Mouse (Mus musculus): ENCODE results near the gene Fcgr4. TPM values are rescaled to one million over a fixed set of nuclear protein-coding genes. Genes with fewer than 3 reads are reported as not detected.
"Not testable (repeated sequence)": the region's sequence is repeated elsewhere in the genome, so short reads cannot be mapped to it uniquely, and the experiment has no call there.

Gene Fcgr4
- polyA plus RNA-seq, 1 experiment: 7.6 TPM

- H3K4me1 ChIP-seq (ENCODE audit: control insufficient read depth, insufficient read depth, insufficient read length): peaks cover 8% of the 10 kb centered on the region
- peaks cover 2% of the 10 kb centered on the region for H3K27me3 ChIP-seq (ENCODE audit: control insufficient read depth, insufficient read depth, low read length)
- DNase-seq (ENCODE audit: low read depth in 1 of 2, low spot score in 2 of 2): no peak
- 50% methylated on average over 10 of the region's 10 CpGs for WGBS
- peak overlapping the region; percentile 59; the same call in 1 of the 2 replicates for H3K27ac ChIP-seq (ENCODE audit: insufficient read depth, low read length)
- TF ChIP-seq CTCF (IDR thresholded peaks at IDR 0.05; ENCODE audit: extremely low read depth, insufficient read depth, insufficient read length, insufficient replicate concordance) (no peak), POLR2A (IDR thresholded peaks at IDR 0.05; ENCODE audit: low read depth, low read length) (no peak)
- H3K36me3 ChIP-seq (ENCODE audit: control insufficient read depth, insufficient read depth, low read length): no peaks in the 10 kb centered on the region
- H3K4me3 ChIP-seq (ENCODE audit: extremely low read depth, insufficient read depth, insufficient read length): no peak overlapping the region
Observed at GRCm38 (mm10) chr1:171060392-171060791, 41.7 kb downstream of the Fcgr4 start.

GRCm38 (mm10) chr1:171061566-171061965 lies 42.8 kb downstream of the Fcgr4 start:
- DNase-seq (ENCODE audit: low read depth in 1 of 2, low spot score in 2 of 2): no peak
- no peak overlapping the region for H3K27ac ChIP-seq (ENCODE audit: insufficient read depth, low read length)
- H3K27me3 ChIP-seq (ENCODE audit: control insufficient read depth, insufficient read depth, low read length): peaks cover 4% of the 10 kb centered on the region
- H3K4me1 ChIP-seq (ENCODE audit: control insufficient read depth, insufficient read depth, insufficient read length): peaks cover 10% of the 10 kb centered on the region
- H3K4me3 ChIP-seq (ENCODE audit: extremely low read depth, insufficient read depth, insufficient read length): no peak overlapping the region
- WGBS: 90% methylated on average over 3 of the region's 3 CpGs
- no peaks in the 10 kb centered on the region for H3K36me3 ChIP-seq (ENCODE audit: control insufficient read depth, insufficient read depth, low read length)
- no peak for TF ChIP-seq POLR2A (IDR thresholded peaks at IDR 0.05; ENCODE audit: low read depth, low read length)
- TF ChIP-seq CTCF (IDR thresholded peaks at IDR 0.05; ENCODE audit: extremely low read depth, insufficient read depth, insufficient read length, insufficient replicate concordance): no peak

DNA sequence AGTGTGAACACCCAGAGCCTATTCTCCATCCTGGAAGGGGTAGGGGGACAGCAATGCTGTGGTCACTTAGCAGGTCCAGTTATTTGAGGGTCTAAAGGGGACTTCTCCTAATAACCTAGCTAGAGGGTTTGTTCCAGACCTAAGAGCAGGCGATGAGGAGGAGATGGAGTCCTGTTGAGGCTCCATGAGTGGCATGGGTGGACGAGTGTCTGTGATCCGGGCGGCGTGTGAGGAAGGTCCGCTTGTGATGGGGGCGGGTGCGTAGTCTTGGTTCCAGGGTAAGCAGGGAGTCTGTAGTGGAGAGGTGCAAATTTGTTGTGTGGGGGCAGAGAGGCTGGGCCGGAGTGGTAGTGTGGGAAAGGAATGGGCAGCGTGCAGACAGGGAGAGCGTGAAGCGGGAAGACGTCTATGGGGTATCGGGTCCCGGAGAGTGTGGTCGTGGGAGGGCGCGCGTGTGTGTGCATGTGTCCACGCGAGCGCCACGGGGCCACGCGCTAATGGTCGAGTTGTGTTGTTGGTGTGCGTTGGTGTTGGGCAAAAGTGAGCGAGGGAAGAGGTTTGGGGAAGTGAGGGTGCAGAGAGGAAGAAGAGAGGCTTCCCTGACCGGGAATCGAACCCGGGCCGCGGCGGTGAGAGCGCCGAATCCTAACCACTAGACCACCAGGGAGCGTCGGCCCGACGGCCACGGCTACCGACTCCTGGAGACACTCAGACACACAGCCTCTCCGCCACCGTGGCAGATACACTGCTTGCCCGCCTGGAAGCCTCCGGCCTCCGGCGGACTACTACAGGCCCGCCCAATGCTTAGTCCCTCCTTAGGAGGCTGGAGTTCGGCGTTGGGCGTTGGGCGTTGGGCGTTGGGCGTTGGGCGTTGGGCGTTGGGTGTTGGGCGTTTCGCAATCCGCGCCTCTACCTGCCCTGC lies 45.1 kb downstream of the Fcgr4 start:
- WGBS: 18% methylated on average over 43 of the region's 61 CpGs
- H3K27ac ChIP-seq (ENCODE audit: insufficient read depth, low read length); H3K36me3 ChIP-seq (ENCODE audit: control insufficient read depth, insufficient read depth, low read length); H3K4me1 ChIP-seq (ENCODE audit: control insufficient read depth, insufficient read depth, insufficient read length); H3K27me3 ChIP-seq (ENCODE audit: control insufficient read depth, insufficient read depth, low read length): not testable (repeated sequence)
- peak in 1 of 2 experiments; percentile 38 for DNase-seq (ENCODE audit: low read depth in 1 of 2, low spot score in 2 of 2)
- peak overlapping the region; percentile 31 for H3K4me3 ChIP-seq (ENCODE audit: extremely low read depth, insufficient read depth, insufficient read length)

DNA sequence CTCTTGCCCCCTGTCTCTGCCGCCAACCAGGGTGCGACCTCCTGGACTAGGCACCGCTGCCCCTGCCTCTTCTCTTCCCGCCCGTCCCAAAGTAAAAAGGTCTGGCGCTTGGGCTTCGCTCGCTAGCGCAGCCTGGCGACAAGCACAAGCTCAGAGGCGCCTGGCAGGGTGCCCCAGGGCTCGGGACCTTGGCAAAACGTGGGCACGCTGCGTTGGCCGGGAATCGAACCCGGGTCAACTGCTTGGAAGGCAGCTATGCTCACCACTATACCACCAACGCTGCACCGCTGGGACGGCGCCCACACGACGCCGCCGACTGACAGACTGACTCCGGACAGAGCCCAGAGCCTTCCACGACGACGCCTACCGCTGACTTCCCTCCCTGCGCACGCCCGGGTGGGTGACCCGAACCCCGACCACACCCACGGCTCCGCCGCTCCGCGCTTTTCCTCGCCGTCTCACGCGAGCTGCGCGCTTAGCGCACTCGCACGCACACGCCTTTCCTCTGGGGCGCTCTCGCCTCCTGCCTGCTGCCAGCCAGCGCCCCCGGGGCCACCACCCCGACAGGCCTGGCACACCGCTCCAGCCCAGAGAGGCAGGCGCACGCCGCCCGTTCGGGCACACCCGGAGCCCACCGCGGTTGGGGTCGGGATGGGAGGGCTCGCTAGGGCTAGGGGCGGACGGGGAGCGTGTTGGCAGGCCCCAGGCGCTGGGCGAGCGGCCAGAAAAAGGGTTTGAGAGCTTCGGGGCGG lies 45.9 kb downstream of the Fcgr4 start, which contains the start of gene Fcgr3:
Gene Fcgr3 (minus strand): TSS at position 445 of the 752 bp plus-strand sequence.
- peak in 1 of 2 experiments; percentile 56 for DNase-seq (ENCODE audit: low read depth in 1 of 2, low spot score in 2 of 2)
- 3% methylated on average over 43 of the region's 75 CpGs for WGBS
- H3K4me3 ChIP-seq (ENCODE audit: extremely low read depth, insufficient read depth, insufficient read length): peak within 1 kb of the TSS; percentile 47

GRCm38 (mm10) chr1:171065243-171065587 lies 46.5 kb downstream of the Fcgr4 start:
- not testable (repeated sequence) for H3K36me3 ChIP-seq (ENCODE audit: control insufficient read depth, insufficient read depth, low read length); H3K27me3 ChIP-seq (ENCODE audit: control insufficient read depth, insufficient read depth, low read length); H3K4me1 ChIP-seq (ENCODE audit: control insufficient read depth, insufficient read depth, insufficient read length); H3K27ac ChIP-seq (ENCODE audit: insufficient read depth, low read length); H3K4me3 ChIP-seq (ENCODE audit: extremely low read depth, insufficient read depth, insufficient read length)
- peak in 1 of 2 experiments; percentile 23 for DNase-seq (ENCODE audit: low read depth in 1 of 2, low spot score in 2 of 2)
- WGBS: 3% methylated on average over 24 of the region's 35 CpGs

More for the DNA sequence above, 45.9 kb downstream of the Fcgr4 start, which contains the start of gene Fcgr3:
- not testable (repeated sequence) for H3K36me3 ChIP-seq (ENCODE audit: control insufficient read depth, insufficient read depth, low read length); H3K4me1 ChIP-seq (ENCODE audit: control insufficient read depth, insufficient read depth, insufficient read length); H3K27me3 ChIP-seq (ENCODE audit: control insufficient read depth, insufficient read depth, low read length); H3K27ac ChIP-seq (ENCODE audit: insufficient read depth, low read length)

DNA sequence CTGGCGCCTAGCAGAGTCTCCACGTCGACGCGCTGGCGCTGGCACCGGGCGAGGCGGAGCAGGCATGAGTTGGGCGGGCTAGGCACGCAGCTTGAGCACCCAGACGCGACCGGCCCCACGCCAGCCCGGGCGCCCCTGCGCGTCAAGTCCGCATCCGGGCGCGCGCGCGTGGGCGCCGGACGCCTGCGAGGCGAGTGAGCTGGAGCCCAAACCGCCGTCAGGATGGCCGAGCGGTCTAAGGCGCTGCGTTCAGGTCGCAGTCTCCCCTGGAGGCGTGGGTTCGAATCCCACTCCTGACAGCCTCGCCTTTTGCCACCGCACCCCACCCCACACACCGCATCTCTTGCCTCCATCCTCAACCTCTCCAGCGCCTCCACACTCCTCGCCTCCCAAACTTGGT lies 47.0 kb downstream of the Fcgr4 start:
- H3K36me3 ChIP-seq (ENCODE audit: control insufficient read depth, insufficient read depth, low read length); H3K27ac ChIP-seq (ENCODE audit: insufficient read depth, low read length); H3K4me1 ChIP-seq (ENCODE audit: control insufficient read depth, insufficient read depth, insufficient read length); H3K27me3 ChIP-seq (ENCODE audit: control insufficient read depth, insufficient read depth, low read length); H3K4me3 ChIP-seq (ENCODE audit: extremely low read depth, insufficient read depth, insufficient read length): not testable (repeated sequence)
- peak in 1 of 2 experiments; percentile 35 for DNase-seq (ENCODE audit: low read depth in 1 of 2, low spot score in 2 of 2)
- 14% methylated on average over 31 of the region's 45 CpGs for WGBS

- not testable (repeated sequence) for H3K4me3 ChIP-seq (ENCODE audit: extremely low read depth, insufficient read depth, insufficient read length); H3K36me3 ChIP-seq (ENCODE audit: control insufficient read depth, insufficient read depth, low read length); DNase-seq (ENCODE audit: low read depth in 1 of 2, low spot score in 2 of 2); H3K4me1 ChIP-seq (ENCODE audit: control insufficient read depth, insufficient read depth, insufficient read length); H3K27me3 ChIP-seq (ENCODE audit: control insufficient read depth, insufficient read depth, low read length); H3K27ac ChIP-seq (ENCODE audit: insufficient read depth, low read length)
- 34% methylated on average over 3 of the region's 10 CpGs for whole genome bisulfite sequencing
Observed at GRCm38 (mm10) chr1:171066583-171066982, 47.9 kb downstream of the Fcgr4 start.

DNA sequence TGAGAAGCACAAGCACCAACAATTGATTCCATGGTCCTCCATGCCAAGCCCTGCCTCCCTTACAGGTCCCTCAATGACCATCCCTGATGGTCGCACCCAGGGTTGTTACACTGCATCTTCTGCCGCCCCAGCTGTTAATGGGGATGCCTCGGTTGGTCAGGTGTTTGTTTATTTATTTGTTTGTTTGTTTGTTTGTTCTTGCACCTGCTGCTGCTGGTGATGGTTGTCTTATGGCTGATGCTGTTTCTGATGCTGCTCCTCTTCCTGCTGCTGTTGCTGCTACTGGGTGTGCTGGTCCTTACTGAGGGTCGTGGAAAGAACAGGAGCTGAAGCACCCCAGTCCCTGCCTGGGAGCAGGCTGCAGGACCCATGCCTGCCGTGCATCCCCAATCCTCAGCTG lies 49.2 kb downstream of the Fcgr4 start:
- not testable (repeated sequence) for H3K4me3 ChIP-seq (ENCODE audit: extremely low read depth, insufficient read depth, insufficient read length); H3K27ac ChIP-seq (ENCODE audit: insufficient read depth, low read length)
- 43% methylated on average over 5 of the region's 5 CpGs for WGBS

DNA sequence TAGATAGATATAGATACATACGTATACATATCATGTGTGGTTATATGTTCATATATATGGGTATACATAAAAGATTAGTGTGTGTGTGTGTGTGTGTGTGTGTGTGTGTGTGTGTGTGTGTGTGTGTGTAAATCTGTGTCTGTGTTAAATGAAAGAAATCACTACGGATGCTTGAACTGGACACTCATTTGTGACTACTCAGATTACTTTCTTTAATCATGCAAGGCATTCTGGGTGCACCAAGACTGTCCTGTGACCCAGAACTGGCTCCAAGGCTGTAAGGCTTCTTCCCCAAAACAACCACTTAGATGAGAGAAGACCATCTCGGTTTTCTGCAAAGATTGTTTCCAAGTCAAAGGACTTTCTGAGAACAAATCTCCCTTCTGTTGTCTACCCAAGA lies 50.8 kb downstream of the Fcgr4 start:
- H3K4me1 ChIP-seq (ENCODE audit: control insufficient read depth, insufficient read depth, insufficient read length); DNase-seq (ENCODE audit: low read depth in 1 of 2, low spot score in 2 of 2); H3K36me3 ChIP-seq (ENCODE audit: control insufficient read depth, insufficient read depth, low read length); H3K27me3 ChIP-seq (ENCODE audit: control insufficient read depth, insufficient read depth, low read length); H3K27ac ChIP-seq (ENCODE audit: insufficient read depth, low read length); H3K4me3 ChIP-seq (ENCODE audit: extremely low read depth, insufficient read depth, insufficient read length): not testable (repeated sequence)
- WGBS: 64% methylated on average over 3 of the region's 3 CpGs

More for the DNA sequence above, 49.2 kb downstream of the Fcgr4 start:
- DNase-seq (ENCODE audit: low read depth in 1 of 2, low spot score in 2 of 2); H3K36me3 ChIP-seq (ENCODE audit: control insufficient read depth, insufficient read depth, low read length); H3K4me1 ChIP-seq (ENCODE audit: control insufficient read depth, insufficient read depth, insufficient read length); H3K27me3 ChIP-seq (ENCODE audit: control insufficient read depth, insufficient read depth, low read length): not testable (repeated sequence)

DNA sequence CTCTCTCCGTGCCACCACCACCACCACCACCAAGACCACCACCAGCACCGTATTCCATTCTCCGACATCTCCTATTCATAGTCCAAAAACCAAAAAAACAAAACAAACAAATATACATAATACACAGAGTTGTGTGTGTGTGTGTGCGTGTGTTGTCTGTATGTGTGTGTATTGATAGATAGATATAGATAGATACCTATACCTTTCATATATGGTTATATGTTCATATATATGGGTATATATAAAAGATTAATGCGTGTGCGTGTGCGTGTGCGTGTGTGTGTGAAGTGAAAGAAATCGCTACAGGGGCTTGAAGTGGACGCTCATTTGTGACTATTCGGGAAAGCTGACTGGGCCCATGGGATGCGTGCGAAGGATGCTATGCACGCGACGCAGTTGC lies 52.2 kb downstream of the Fcgr4 start:
- H3K36me3 ChIP-seq (ENCODE audit: control insufficient read depth, insufficient read depth, low read length); H3K4me3 ChIP-seq (ENCODE audit: extremely low read depth, insufficient read depth, insufficient read length); DNase-seq (ENCODE audit: low read depth in 1 of 2, low spot score in 2 of 2); H3K27ac ChIP-seq (ENCODE audit: insufficient read depth, low read length); H3K27me3 ChIP-seq (ENCODE audit: control insufficient read depth, insufficient read depth, low read length); H3K4me1 ChIP-seq (ENCODE audit: control insufficient read depth, insufficient read depth, insufficient read length): not testable (repeated sequence)
- WGBS: 25% methylated on average over 16 of the region's 16 CpGs

All from spleen, adult 2 months (tissue).